Mouse (Mus musculus) cerebellum, adult 9-11 months (tissue): ENCODE measurements around the gene Plpp7.
A peak's percentile ranks its signal among the peaks of the same experiment; 100 is the strongest.

Source experiments
- DNase-seq: peaks from one replicate; pipeline ENCODE4 v3.0.0; 2022

The Plpp7 gene

DNA sequence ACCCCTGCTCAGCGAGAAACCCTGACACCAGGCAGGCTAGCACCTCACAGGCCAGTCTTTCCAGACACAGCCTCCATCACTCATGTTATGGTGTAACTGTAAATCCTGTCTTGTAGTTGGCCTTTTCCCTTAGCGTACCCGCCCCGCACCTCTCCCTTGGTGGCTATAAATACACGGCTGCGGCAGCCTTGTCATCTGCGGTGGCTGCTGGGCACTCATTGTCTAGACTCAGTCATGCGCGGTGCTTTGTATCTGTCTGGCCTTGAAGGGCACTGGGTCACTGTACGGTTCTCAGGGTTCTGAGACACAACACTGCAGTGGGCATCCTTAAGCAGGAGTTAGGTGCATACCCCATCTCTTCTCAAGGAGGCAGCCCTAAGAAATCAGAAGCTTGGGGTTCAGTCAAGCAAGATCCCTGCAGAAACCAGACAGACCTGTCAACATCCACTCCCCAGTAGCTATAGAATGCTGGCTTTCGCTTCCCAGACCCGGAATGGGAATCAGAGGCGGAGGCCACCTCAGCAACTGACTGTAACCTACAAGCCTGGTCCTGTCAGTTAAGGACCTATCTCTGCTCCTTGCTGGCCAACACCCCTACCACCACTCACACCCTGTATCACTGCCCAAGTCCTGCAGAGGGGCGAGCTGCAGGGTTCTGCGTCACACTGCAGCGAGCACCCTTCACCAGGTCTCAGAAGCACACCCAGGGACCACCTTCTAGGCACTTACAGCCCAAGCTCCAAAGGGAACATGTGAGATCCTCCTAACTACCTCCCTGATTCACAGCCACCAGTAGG, 10.0 kb downstream of the Plpp7 start:
- DNase-seq, result no peak

DNA sequence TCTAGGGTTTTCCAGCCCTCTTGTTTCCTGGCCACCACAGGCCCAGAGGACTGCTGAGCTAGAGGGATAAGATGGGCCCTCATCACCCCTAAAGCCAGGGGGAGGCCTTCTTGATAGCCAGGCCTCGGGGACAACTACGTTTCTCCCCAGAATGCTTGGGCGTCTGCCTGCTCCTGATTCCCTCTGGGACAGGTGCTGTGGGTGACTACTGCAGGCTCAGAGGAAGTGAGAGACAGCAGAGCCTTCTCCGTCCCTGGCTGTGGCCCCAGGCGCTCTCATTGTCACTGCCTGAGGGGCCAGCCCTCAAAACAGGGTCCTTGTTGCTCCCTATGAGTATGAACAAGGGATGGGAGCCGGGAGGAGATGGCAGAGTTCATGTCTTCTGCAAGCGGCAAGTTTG, 10.6 kb downstream of the Plpp7 start:
- no peak for DNase-seq

DNA sequence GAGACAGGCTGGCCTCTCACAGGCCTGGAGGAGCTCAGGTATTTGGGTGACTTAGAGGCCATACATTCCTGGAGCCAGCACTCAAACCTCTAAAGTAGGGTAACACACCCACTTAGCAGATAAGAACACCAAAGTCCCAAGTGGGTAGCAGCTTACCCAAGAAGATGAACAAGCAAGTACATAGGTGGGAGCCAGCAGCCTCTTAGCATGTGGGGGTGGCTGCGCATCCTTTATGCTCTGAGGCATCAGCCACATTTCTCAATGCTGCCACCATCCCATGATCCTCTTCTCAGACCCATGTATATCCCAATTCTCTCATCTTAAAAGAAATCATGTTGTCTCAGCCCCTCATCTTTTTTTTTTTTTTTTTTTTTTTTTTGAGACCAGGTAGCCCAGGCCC, 15.9 kb downstream of the Plpp7 start:
- no peak for DNase-seq

DNA sequence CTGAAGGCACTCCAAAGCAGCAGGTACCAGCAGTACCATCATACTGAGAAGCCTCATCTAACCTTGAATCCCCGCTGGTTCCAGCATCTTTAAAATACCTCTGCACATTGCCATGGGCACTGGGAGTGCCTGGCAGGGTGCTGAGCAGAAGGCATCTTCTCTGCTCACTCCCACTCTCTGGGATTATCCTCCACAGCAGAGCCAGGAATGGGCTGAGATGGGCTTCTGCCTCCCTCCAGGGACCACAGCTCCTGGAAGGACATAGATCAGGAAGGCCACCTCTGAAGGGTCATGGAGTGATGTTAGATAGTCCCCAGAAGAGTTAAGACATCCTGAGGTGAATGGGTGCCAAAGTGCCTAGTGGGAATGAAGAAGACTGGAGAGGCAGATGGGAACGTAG, 17.2 kb downstream of the Plpp7 start:
- DNase-seq, result no peak

DNA sequence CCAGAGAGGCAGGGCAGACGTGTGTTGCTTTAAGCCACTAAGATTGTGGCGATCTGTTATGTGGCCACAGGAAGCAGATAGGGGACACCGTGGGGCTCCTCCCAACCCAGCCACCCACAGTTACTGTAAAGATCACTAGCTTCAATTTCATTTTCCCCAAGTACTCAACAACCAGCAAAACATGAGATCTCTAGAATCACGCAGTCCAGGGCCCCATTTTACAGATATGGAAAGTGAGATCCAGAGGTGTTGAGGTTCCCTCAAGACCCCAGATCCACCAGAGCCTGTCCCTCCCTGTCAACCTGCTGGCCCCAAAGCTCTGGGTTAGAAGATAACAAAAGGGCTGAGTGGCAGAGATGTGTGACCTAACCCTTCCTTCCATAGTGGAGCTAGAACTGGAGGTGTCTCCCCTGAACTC, 20.5 kb downstream of the Plpp7 start:
- DNase-seq, result no peak

DNA sequence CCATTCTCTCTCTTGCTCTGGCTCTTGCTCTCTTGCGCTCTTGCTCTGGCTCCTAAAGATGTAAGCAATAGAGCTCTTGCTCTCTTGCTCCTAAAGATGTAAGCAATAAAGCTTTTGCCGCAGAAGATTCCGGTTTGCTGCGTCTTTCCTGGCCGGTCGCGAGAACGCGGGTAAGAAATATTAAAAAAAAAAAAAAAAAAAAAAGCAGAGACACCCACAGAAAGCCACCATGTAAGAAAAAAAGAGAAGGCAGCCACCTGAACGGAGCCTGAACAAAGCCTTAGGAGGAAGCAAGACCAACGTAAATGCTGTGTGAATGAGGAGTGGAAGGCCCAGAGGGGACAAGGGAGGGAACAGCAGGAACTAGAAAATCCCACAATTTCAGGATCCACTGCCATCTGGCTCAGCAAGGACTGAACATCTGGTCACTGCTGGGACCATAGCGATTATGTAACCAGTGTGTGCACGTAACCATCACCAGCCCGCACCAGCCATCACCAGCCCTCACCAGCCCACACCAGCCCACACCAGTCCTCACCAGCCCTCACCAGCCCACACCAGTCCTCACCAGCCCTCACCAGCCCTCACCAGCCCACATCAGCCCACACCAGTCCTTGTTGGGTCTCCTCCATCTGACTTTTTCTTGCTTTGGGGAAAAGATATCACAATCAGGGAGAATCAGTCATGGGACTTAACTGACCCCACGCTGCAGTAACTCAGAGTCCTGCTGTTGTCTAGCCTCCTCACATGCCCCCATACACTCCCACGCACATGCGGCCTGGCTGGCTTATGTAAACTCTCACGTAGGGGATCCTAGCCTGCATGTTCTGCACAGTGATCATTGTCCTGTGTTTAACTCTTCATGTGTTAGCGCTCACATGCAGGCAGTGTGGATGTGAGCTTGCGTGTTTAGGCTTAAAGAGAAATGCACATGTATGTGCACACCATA, 24.7 kb downstream of the Plpp7 start:
- no peak for DNase-seq

DNA sequence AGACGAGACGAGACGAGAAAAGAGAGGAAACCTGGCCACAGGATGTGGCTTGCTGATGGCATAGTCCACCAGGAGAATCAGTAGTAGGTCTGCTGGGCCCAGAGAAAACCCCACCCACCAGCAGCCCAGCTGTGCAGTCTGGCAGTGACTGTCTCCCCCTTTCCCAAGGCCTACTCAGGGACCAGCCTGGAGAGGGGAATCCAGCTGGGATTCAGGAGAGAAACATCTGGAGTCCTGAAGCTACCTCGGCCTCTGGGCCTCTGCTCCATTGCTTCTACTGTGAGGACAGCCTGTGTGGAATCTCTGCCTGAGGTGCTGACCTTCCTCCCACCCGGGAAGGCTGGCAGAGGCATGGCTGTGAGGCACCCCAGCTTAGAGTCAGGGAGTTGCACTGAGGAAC, 25.8 kb downstream of the Plpp7 start:
- no peak for DNase-seq

DNA sequence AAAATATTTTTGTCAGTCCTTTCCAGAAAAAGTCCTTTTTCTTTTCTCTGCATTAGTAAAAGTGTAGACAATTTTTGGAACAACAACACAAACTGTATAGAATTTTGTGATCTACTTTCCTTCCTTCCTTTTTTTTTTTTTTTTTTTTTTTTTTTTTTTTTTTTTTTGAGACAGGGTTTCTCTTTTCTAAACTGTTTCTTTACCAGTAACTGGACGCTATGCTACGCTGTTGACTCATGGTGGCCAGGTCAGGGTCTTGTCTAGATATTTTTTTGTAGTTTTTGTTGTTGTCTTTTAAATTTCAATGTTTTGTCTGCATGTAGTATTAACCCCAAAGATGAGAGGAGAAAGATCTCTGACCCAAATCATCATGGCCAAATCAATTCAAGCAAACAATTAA, 26.5 kb downstream of the Plpp7 start:
- no peak for DNase-seq

DNA sequence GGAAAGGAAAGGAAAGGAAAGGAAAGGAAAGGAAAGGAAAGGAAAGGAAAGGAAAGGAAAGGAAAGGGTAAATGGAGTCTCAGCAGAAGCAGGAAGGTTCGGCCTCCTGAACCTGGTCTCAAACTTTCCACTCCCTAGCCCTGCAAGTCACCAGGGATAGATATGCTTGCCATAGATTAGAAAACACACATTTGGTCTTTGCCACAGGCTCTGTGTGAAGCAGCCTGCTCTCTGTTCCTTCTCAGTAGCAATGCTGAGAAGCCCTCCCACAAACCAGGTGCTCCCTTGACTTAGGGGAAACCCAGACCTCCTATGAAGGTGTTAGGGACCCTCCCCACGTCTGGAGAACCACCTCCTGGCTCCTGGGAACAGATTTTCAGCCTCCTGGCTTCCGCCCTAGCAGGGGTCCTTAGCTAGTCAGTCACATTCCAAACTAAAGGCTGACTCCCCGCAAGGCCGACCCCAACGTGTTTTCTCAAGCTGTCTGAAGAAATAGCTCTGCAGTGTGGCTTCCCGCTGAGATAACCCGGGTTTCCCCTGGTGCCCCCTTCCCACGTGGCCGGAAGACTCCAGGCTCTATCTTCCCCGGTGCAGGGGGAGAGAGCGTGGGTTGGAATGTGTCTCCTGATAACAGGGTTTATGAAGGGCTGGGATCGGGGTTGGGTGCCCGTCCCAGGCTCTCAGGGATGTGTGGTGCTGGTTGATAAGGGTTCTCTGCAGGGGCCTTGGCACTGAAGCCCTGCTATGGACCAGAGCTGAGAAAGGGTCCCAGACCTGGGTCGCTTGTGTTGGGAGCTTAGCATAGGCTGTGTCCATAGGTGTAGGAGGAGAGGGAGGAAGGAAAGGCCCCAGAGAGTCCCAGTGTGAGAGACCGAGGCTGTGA, 32.6 kb downstream of the Plpp7 start:
- DNase-seq, result no peak

DNA sequence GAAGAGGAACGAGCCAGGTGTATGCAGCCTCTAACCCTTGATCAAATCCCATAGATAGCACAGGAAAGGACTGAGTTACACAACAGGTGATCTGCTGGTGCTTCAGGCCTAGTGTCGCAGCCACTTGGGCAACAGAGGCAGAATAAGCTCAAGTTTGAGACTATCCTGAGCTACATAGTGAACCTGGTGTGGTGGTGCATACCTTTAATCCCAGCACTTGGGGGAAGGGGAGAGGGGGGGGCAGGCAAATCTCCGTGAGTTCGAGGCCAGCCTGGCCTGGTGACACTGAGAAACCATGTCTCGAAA, 33.2 kb downstream of the Plpp7 start:
- no peak for DNase-seq

DNA sequence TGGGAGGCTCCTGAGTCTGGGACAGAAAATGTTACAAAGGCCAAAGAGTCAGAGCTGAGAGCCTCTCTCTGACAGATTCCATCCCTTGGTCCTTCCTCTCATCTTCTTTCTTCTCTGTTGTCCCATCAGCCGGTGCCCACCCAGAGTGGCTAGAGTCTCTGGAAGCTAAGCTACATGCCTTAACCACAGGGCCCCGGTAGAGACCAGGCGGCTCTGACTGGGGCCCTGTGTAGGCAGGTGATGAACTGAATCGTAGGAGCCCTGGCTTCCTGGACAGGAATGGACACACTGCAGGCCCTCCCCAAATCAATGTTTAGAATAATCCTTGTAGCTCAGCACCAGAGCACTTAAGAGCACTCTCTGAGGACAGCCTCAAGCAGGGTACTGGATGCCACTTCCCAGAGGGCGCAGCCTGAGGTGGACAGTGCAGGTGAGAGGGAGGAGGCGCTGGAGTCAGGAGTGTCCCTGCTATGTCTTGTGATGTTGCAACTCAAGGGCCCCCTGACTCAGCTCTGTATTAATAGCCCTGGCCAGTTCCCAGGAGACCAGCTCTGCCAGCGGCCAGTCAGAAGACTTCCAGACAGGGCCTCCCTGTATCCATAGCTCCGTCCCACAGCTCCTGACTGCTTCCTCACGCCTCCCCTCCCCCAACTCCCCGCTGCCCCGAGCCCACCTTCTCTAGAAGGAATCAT, 34.2 kb downstream of the Plpp7 start:
- no peak for DNase-seq

DNA sequence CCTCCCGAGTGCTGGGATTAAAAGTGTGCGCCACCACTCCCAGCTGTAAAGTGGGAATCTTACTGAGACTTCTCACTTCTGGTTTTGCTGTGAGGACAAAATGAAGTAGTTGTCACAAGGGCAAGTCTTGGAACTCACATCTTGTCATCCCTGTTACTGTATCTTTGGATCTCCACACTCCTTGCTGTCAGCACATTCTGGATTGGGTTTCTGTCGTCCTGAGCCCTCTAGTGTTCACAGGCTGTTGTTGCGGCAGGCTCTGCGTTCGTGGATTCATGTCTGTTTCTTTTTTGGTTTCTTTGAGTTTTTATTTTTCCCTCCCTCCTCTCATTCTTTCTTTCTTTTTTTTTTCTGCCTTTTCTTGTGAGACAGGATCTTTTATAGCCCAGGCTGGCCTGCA, 35.1 kb downstream of the Plpp7 start:
- DNase-seq, result no peak

DNA sequence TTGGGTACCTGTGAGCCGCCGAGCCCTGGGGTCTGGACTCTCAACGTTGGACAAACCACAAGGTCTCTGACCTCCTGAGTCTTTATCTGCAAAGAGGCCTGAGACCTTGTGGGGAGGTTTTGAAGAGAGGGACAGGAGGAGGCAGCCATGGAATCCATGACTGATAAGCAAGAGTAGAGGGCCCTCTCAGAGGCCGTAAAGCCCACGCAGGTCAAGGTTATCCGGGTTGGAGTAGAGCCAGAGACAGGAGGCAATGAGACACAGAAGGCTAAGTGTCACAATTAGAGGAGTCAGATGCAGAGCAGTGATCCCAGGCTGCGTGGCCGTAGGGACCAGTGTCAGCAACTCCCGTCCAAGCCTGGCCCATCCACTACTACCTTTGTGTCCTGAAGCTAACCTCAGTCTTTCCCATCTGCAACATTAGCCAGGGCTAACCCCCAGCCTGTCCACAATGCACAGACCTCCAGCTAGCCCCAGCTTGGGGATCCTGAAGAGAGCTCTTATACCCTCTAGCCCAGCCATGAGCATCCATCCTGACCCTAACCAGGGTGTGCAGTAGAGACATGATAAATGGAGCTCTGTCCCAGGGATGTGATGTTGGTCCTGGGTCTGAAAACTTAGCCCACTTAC, 36.0 kb downstream of the Plpp7 start:
- DNase-seq, result no peak

DNA sequence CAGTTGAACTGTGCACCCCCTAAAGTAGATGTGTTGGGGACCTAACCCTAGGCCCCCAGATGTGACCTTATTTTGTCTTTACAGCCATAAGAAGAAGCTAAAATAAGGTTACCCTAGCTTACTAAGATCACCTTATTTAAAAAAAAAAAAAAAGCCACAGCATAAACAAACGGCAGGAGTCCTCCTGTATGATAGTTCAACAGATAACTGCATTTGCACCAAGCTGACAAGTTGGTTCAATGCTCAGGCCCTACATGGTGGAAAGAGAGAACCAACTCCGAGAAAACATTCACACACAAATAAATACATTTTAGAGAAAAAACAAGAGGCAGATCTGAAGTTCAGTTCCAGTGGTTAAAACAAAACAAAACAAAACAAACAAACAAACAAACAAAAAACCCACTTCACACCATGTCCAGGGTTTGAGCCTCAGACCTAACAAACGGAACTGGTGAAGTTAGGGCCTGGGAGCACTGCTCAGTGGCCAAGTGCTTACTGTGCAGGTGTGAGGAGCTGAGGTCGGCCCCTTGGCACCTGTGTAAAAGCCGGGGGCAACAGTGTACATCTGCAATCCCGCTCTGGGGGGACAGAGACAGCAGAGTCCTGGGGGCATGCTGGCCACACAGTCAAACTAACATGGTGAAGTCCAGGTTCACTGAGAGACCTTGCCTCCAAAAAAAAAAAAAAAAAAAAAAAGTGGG, 36.7 kb downstream of the Plpp7 start:
- no peak for DNase-seq

DNA sequence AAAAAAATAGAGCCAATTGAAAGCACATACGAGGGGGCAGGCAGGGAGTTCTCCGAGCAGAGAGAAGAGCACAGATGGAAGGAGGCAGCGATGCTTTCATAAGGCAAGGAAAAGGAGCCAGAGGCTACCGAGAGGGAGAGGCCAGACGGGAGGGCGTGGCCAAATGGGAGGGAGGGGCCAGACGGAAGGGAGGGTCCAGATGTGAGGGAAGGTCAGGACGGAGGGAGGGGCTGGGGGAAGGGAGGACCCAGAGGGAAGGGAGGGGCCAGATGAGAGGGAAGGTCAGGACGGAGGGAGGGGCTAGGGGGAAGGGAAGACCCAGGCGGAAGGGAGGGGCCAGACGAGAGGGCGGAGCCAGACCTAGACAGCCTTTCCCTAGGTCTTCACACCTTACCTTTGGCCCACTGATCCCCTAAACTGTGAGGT, 37.3 kb downstream of the Plpp7 start:
- DNase-seq, result peak; percentile 59

DNA sequence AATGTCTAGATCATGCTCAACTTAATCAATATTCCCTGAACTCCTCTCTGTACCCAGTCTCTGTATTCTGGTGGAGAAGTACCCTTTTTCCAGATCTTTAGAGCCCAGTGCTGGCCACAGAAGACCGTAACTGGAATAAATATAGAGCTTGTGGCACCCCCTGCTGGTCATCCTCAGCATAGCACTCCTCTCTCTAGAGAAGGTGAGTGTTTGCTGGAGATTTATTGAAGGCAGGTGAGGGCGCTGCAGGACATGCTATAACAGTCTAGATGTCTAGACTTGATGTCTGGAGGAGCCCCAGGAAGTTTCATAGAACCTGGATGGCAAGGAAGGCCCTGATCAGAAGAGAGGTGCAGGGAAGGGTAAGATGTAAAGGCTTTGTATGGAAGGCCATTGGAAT, 38.7 kb downstream of the Plpp7 start:
- DNase-seq, result peak; percentile 93

DNA sequence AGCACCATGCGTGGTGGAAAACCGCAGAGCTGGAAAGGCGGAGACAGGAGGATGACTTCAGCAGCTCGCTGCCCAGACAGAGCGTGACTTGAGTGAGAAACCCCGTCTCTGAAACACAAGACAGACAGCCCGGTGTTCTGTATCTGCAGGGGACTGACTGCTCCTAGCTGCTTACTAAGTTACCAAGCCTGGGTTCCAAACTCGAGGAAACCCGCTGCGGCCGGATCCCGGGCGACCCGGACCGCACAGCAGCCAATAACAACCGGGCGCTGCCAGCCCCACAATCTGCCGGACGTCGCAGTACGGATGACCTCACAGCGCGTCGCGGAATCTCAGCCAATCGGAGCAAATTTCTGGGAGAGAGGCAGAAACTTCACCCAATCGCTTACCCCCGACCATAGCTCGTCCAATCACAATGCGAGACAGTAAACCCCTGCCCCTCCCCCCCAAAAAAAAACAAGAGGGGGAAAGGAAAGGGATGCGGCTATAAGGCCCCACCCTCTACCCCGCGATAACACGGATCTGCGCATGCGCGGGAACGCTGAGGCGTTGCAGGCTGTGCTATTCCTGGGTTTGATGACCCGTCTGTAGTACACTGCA, 42.4 kb downstream of the Plpp7 start:
- peak; percentile 99 for DNase-seq

DNA sequence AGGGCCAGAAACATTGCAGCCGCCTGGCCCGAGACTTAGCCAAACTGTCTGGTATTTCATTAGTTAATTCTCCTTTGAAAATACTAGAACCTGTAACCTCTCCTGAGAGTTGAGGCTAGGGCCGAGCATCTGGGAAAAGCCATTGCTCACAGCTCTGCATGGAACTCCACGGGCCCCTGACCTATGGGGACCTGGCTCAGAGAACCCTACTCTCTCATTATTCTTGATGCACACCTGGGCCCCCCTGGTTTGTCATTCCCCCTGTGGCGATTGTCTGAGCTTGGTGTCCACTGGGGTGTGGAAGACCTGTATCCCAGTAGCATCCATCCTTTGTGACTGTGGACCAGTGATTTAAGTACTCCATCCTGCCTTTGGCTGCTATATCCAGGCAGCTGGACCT, 44.0 kb downstream of the Plpp7 start:
- DNase-seq, result peak; percentile 41

DNA sequence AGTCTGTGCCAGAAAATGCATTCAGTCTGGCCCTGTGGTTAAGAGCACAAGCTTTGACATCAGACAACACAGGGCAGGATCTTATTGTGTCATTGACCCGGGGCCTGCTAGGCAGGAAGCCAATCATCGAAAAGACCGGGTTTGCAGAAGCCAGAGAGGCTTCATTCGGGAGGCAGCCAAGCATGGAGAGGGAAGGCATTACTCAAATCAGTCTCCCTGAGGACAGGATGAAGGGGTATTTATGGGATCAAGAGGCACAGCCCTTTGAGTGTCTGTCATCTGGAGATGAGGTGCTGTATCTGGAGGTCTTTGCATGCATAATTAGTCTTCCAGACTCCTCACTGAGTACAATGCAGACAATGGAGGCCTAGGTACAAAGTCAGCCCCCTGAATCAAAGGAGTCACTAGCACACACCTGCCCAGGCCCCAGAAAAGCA, 45.2 kb downstream of the Plpp7 start:
- DNase-seq, result peak; percentile 48

DNA sequence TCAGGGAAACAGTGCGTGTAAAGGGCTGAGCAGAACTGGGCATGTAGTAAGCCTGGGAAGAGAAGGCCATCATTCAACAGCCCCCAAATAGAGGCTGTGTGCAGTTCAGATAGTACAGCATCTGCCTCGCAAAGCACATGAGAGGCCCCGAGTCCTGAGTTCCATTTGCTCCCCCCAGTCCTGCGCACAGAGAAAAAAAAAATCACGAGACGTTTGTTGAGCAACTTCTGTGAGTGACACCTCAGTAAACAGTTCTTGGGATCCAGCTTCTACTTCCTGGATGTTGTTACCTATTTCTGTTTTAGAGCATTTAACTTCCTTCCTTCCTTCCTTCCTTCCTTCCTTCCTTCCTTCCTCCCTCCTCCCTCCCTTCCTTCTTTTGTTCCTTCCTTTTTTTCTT, 46.3 kb downstream of the Plpp7 start:
- DNase-seq, result peak; percentile 9

DNA sequence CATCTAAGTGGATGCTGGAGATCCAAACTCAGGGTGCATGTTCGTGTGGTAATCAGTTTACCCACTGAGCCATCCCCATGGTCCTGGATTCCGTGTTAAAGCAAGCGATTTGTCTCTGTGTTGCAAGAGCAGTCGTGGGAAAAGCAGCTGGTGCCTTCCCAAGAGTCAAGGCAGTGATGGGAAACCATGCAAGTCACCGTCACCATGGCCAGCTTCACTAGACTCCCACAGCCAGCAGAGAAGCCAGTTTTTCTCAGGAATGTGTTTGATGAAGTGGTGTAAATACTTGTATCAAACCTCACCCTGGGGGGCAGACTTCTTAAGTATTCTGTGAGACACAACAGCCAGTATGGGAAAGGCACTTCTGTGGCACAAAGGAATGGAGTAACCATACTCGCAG, 47.0 kb downstream of the Plpp7 start:
- DNase-seq, result no peak
